Mouse (Mus musculus) forebrain, embryonic 16.5 days (tissue): ENCODE data around the gene Rita1. TPM values are rescaled to one million over a fixed set of nuclear protein-coding genes. Genes with fewer than 3 reads are reported as not detected.

Experiments used
- ATAC-seq: fragments of 200-750 bp; cut with Nextera tagmentation; 2 replicates; pipeline ENCODE4 v1.8.0; 2017; ENCODE audit warnings: mild to moderate bottlenecking, moderate library complexity
- H3K27ac ChIP-seq: fragments of 300-500 bp; sonication (generic); 2 replicates; pipeline ENCODE4 v1.5.1; 2014; ENCODE audit warnings: low read length, control low read depth
- H3K27me3 ChIP-seq: fragments of 300-500 bp; sonication (generic); replicated peaks from 2 replicates; pipeline ENCODE4 v1.6.1; 2014; ENCODE audit warnings: low read length; ENCODE audit not compliant: control insufficient read depth, insufficient read depth
- H3K36me3 ChIP-seq: fragments of 300-500 bp; sonication (generic); 2 replicates; pipeline ENCODE4 v1.6.1; 2014; ENCODE audit not compliant: control insufficient read depth, insufficient read depth
- H3K4me1 ChIP-seq: fragments of 300-500 bp; sonication (generic); replicated peaks from 2 replicates; pipeline ENCODE4 v1.6.1; 2014; ENCODE audit warnings: low read length; ENCODE audit not compliant: control insufficient read depth, insufficient read depth
- H3K4me2 ChIP-seq: fragments of 300-500 bp; sonication (generic); 2 replicates; pipeline ENCODE4 v1.6.1; 2014; ENCODE audit warnings: mild to moderate bottlenecking, low read length, control low read depth
- H3K4me3 ChIP-seq: fragments of 300-500 bp; sonication (generic); replicated peaks from 2 replicates; pipeline ENCODE4 v1.5.1; 2014; ENCODE audit warnings: mild to moderate bottlenecking, low read length, control low read depth
- H3K9ac ChIP-seq: fragments of 300-500 bp; sonication (generic); replicated peaks from 2 replicates; pipeline ENCODE4 v1.6.1; 2014; ENCODE audit warnings: low read depth, low read length, control low read depth
- H3K9me3 ChIP-seq: fragments of 300-500 bp; sonication (generic); 2 replicates; pipeline ENCODE4 v1.6.1; 2016; ENCODE audit warnings: low read length; ENCODE audit not compliant: control insufficient read depth
- whole genome bisulfite sequencing: fragments of 180-500 bp; shearing (Covaris S2); extraction: QIAGEN DNeasy Blood & Tissue Kit; methylation state at CpG from one replicate; pipeline ENCODE4 v1.1.7; 2014; 5-methylcytosine and 5-hydroxymethylcytosine counted together
- polyA plus RNA-seq: library from polyadenylated mRNA; unstranded; fragments of >200 nt; fragmentation: Nextera tagmentation; extraction: Ambion mirVana; gene quantifications from 2 replicates; pipeline ENCODE4 v1.2.1, GENCODE M21; 2015

Gene Rita1
- polyA plus RNA-seq, 1 experiment from 2014 or later, result 26.9 TPM

DNA sequence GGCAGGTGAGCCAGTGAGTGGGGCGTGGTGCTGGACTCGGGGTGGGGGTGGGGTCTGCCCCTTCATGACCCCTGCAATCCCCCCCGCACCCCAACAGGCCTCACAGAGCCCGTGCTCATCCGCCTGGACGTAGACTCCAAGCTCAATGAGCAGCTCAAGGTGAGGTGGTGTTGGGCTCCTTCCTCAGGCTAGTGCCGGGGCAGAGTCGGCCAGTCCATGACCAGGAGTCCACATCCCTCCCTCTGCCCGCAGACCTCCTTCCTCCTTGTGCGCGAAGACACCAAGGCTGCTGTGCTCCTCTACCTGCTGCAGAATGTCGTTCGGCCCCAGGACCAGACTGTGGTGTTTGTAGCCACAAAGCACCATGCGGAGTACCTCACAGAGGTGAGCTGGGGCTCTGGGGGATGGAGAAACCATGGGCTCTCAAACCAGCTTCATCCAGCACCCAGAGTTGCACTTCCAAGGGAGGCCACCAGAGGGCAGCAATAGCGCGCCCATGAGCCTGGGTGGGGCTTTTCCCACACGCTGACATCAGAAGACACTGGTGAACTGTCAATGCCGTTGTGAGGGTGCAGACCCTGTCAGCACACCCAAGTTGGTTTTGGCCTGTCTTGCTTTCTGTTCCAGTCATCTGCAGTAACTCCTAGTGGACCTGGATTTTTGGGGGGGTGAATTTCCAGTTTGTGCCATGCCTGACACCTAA lies 8.1 kb upstream of the Rita1 start:
- peak; percentile 43 for ATAC-seq
- 67% methylated on average over 18 of the region's 18 CpGs for WGBS
- H3K9me3 ChIP-seq, result peaks cover 2% of the 10 kb centered on the region; the same call in 1 of the 2 replicates
- no peak overlapping the region for H3K4me3 ChIP-seq
- no peak overlapping the region for H3K4me2 ChIP-seq
- no peaks in the 10 kb centered on the region for H3K27me3 ChIP-seq
- H3K4me1 ChIP-seq, result peaks cover 8% of the 10 kb centered on the region
- H3K9ac ChIP-seq, result no peak overlapping the region
- no peak overlapping the region for H3K27ac ChIP-seq
- peaks cover 20% of the 10 kb centered on the region for H3K36me3 ChIP-seq

- Histone ChIP-seq H3K4me2 (no peak overlapping the region), H3K4me3 (no peak overlapping the region), H3K27ac (no peak overlapping the region), H3K9ac (no peak overlapping the region), H3K9me3 (peaks cover 2% of the 10 kb centered on the region; the same call in 1 of the 2 replicates), H3K4me1 (peaks cover 9% of the 10 kb centered on the region), H3K36me3 (peaks cover 17% of the 10 kb centered on the region), H3K27me3 (no peaks in the 10 kb centered on the region)
- no peak for ATAC-seq
- WGBS, result 12% methylated on average over 5 of the region's 5 CpGs
Measured at GRCm38 (mm10) chr5:120619201-120619600, 6.8 kb upstream of the Rita1 start.

GRCm38 (mm10) chr5:120618778-120619177 lies 6.4 kb upstream of the Rita1 start:
- Histone ChIP-seq H3K27ac (no peak overlapping the region), H3K4me2 (no peak overlapping the region), H3K4me1 (peaks cover 13% of the 10 kb centered on the region), H3K36me3 (peaks cover 15% of the 10 kb centered on the region), H3K9me3 (peaks cover 2% of the 10 kb centered on the region; the same call in 1 of the 2 replicates), H3K4me3 (no peak overlapping the region), H3K27me3 (no peaks in the 10 kb centered on the region), H3K9ac (no peak overlapping the region)
- 83% methylated on average over 12 of the region's 12 CpGs for WGBS
- no peak for ATAC-seq

- Histone ChIP-seq H3K4me3 (no peak overlapping the region), H3K4me2 (no peak overlapping the region), H3K27ac (no peak overlapping the region), H3K27me3 (no peaks in the 10 kb centered on the region), H3K4me1 (peaks cover 18% of the 10 kb centered on the region), H3K9me3 (peaks cover 2% of the 10 kb centered on the region; the same call in 1 of the 2 replicates), H3K36me3 (peaks cover 13% of the 10 kb centered on the region), H3K9ac (no peak overlapping the region)
- 96% methylated on average over 4 of the region's 4 CpGs for WGBS
- no peak for ATAC-seq
Measured at GRCm38 (mm10) chr5:120615903-120616302, 3.5 kb upstream of the Rita1 start.

DNA sequence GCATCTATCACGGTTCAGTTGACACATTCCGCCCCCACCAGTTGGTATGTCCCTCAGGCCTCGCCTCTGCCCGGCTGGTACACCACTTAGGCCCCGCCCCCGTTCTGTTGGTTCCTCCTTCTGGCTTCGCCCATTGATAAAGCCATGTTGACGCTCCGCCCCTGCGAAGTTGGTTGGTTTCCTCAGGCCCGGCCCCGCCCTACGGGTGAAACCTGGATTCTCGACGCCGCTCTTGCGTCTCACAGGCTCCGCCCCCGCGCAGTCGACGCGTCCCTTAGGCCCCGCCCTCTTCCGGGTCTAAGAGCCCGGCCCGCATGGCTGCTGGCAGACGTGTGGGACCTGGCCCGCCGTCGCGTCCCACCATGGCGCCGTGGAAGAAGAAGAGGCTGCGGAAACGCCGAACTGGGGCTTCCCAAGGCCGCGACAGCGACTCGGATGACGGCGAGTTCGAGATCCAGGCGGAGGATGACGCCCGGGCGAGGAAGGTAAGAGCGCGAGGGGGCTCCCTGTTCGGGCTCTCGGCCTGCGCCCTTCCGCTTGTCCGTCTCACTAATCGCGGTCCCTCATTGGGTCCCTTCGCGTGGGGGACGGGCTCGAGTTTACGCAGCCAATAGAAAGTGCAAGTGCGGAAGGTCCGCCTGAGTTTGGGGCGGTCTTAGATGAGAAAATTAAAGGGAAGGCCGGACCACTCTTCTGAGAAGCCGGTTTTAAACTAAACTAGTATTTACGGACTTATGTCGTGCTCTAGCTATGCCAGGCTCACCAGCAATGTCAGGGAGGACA lies 624 bp upstream of the Rita1 start:
- peak overlapping the region; percentile 74 for H3K4me2 ChIP-seq
- H3K4me1 ChIP-seq, result peaks cover 23% of the 10 kb centered on the region
- peak; percentile 92 for ATAC-seq
- no peaks in the 10 kb centered on the region for H3K27me3 ChIP-seq
- H3K36me3 ChIP-seq, result peaks cover 4% of the 10 kb centered on the region
- WGBS, result under 1% methylated on average over 65 of the region's 69 CpGs
- H3K9me3 ChIP-seq, result peaks cover 2% of the 10 kb centered on the region; the same call in 1 of the 2 replicates
- H3K9ac ChIP-seq, result peak overlapping the region; percentile 67
- peak overlapping the region; percentile 80 for H3K4me3 ChIP-seq
- peak overlapping the region; percentile 89 for H3K27ac ChIP-seq

DNA sequence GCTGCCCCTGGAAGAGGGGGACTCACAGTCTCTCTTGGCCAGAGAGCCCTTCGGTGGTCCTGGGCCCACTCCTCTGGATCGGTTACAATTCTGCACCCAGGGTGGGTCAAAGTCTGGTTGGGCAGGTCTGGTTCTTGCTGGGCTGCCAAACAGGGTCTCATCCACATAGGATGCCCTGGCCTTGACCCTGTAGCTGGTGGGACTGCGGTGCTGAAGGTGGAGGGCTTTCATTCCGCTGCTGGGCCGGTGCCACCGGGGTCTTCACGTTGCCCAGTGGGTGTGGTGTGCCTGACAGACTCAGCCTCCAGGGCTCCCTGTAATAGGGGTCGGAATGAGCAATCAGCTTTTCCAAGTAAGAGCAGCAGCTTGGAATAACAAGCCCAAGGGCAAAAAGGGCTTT lies 973 bp downstream of the Rita1 start:
- ATAC-seq, result no peak
- H3K4me2 ChIP-seq, result peak overlapping the region; percentile 74
- peak overlapping the region; percentile 80 for H3K4me3 ChIP-seq
- 46% methylated on average over 8 of the region's 8 CpGs for WGBS
- H3K4me1 ChIP-seq, result peaks cover 23% of the 10 kb centered on the region
- peak overlapping the region; percentile 56 for H3K9ac ChIP-seq
- no peak overlapping the region for H3K27ac ChIP-seq
- H3K27me3 ChIP-seq, result no peaks in the 10 kb centered on the region
- H3K9me3 ChIP-seq, result peaks cover 2% of the 10 kb centered on the region; the same call in 1 of the 2 replicates
- no peaks in the 10 kb centered on the region for H3K36me3 ChIP-seq

GRCm38 (mm10) chr5:120610906-120611305 lies 1.5 kb downstream of the Rita1 start:
- ATAC-seq, result no peak
- no peak overlapping the region for H3K4me3 ChIP-seq
- peak overlapping the region; percentile 74 for H3K4me2 ChIP-seq
- 94% methylated on average over 5 of the region's 5 CpGs for WGBS
- H3K36me3 ChIP-seq, result no peaks in the 10 kb centered on the region
- peaks cover 2% of the 10 kb centered on the region; the same call in 1 of the 2 replicates for H3K9me3 ChIP-seq
- no peaks in the 10 kb centered on the region for H3K27me3 ChIP-seq
- H3K9ac ChIP-seq, result no peak overlapping the region
- peaks cover 23% of the 10 kb centered on the region for H3K4me1 ChIP-seq
- H3K27ac ChIP-seq, result no peak overlapping the region

GRCm38 (mm10) chr5:120609246-120609775 lies 3.1 kb downstream of the Rita1 start:
- 79% methylated on average over 16 of the region's 16 CpGs for WGBS
- no peaks in the 10 kb centered on the region for H3K27me3 ChIP-seq

DNA sequence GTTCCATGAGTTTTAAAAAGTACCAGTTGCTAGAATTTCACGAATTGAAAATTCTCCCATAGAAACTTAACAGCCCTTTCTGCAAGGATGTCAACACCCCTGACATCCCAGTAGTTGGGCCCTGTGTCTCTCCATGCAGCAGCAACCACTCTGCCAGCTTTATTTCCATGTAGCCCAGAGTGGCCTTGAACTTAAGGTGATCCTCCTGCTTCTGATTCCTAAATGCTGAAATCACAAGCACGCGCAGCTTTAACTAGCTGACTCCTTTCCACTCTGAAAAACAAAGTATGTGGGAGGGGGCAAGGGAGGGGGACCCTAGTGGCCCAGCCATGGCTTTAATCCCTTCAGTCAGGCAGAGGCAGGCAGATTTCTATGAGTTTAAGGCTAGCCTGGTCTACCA lies 5.1 kb downstream of the Rita1 start:
- Histone ChIP-seq H3K9ac (no peak overlapping the region), H3K4me1 (peaks cover 20% of the 10 kb centered on the region), H3K4me2 (no peak overlapping the region), H3K27me3 (no peaks in the 10 kb centered on the region), H3K27ac (no peak overlapping the region; the same call in 1 of the 2 replicates), H3K9me3 (no peaks in the 10 kb centered on the region), H3K36me3 (no peaks in the 10 kb centered on the region), H3K4me3 (no peak overlapping the region)
- no peak for ATAC-seq
- WGBS, result 86% methylated on average over 3 of the region's 3 CpGs

More at GRCm38 (mm10) chr5:120609246-120609775, 3.1 kb downstream of the Rita1 start:
- ATAC-seq, result no peak
- no peak overlapping the region for H3K9ac ChIP-seq
- no peak overlapping the region for H3K27ac ChIP-seq
- no peaks in the 10 kb centered on the region for H3K9me3 ChIP-seq
- H3K36me3 ChIP-seq, result no peaks in the 10 kb centered on the region
- no peak overlapping the region for H3K4me2 ChIP-seq
- peaks cover 27% of the 10 kb centered on the region for H3K4me1 ChIP-seq
- H3K4me3 ChIP-seq, result no peak overlapping the region
